Mouse (Mus musculus): Measurements from ENCODE around the gene Gm20826. TPM values are rescaled to one million over a fixed set of nuclear protein-coding genes. Genes with fewer than 3 reads are reported as not detected.
"Not testable (repeated sequence)": the region's sequence is repeated elsewhere in the genome, so short reads cannot be mapped to it uniquely, and the experiment has no call there.

The Gm20826 gene
- not detected in 2 replicates for polyA plus RNA-seq (2012; rRNA removed)

- H3K4me1 ChIP-seq (ENCODE audit: control insufficient read depth, insufficient read depth, insufficient read length, low read length); H3K36me3 ChIP-seq (ENCODE audit: control insufficient read depth, insufficient read depth, low read length); H3K4me3 ChIP-seq (ENCODE audit: low read depth, low read length); H3K27ac ChIP-seq (ENCODE audit: insufficient read depth, low read depth, low read length); H3K27me3 ChIP-seq (ENCODE audit: control insufficient read depth, insufficient read depth, low read length): not testable (repeated sequence)
- WGBS = no CpG with 5 or more reads among the region's 3 CpGs
These were observed at the start of gene Gm20826 for GRCm38 (mm10) chrY:7638389-7638788. Gene Gm20826, minus strand, starts transcription at chrY:7638489.

Other genes with a start within 250 kb of the Gm20826 start
- not detected in 2 replicates for gene Gm21788, start 233.5 kb downstream of the Gm20826 start, polyA plus RNA-seq (2012; rRNA removed)
- gene Gm28576, start 84.5 kb upstream of the Gm20826 start, polyA plus RNA-seq (2012; rRNA removed) = not detected in 2 replicates

All from small intestine, adult 2 months (tissue).